ENCODE assay signal across 15 mouse cellular contexts in genomic region chr12:82064986-82065385, GRCm38 (mm10).
DNase-seq lines count a peak whose midpoint lies in the region.
"Had no signal": no experiment of that assay in that cellular context is flagged by ENCODE, and none has a peak within 500 bp of the region (broad histone marks: within the 10 kb centered on the region; RNA-seq: fewer than 3 reads in every experiment).

No protein-coding gene starts in this region.

- peak; percentile 4 for DNase-seq in kidney, postnatal 10 days
- no peak for DNase-seq in kidney, postnatal 36 days
- DNase-seq in 3T3-L1 (ENCODE audit: low read depth, low spot score) (peak; percentile 57), NIH3T3 (ENCODE audit: low read depth) (peak; percentile 21)
- no peak for DNase-seq in spleen, adult 18-20 months
- DNase-seq in right cerebral cortex, adult 2 months (ENCODE audit: low spot score in 2 of 2), result no peak
- DNase-seq: adrenal gland, postnatal 10 days; adrenal gland, postnatal 36 days; cerebellum, adult 8-10 months; cerebellum, postnatal 10 days; cerebellum, postnatal 36 days; embryo, embryonic 11 days; gastrocnemius, postnatal 25 days; heart, postnatal 10 days; heart, postnatal 4 days had no signal

Comparison
In these comparisons a context has a peak if more than half of its experiments do, and no peak if none do; other contexts are left out.
1. DNase-seq: peak in kidney, postnatal 10 days (single experiment), 3T3-L1 (single experiment) and NIH3T3 (single experiment); none in kidney, postnatal 36 days (0 of 2), spleen, adult 18-20 months (0 of 2) and right cerebral cortex, adult 2 months (0 of 2).